Mouse (Mus musculus) midbrain, embryonic 16.5 days (tissue): Measurements from ENCODE around the gene Pafah1b3. TPM values are rescaled to one million over a fixed set of nuclear protein-coding genes. Genes with fewer than 3 reads are reported as not detected.

Source experiments
- ATAC-seq: fragments of 200-750 bp; cut with Nextera tagmentation; 2 replicates; pipeline ENCODE4 v1.8.0; 2017; ENCODE audit warnings: moderate TSS enrichment
- H3K27ac ChIP-seq: fragments of 300-500 bp; sonication (generic); 2 replicates; pipeline ENCODE4 v1.5.1; 2014; ENCODE audit warnings: mild to moderate bottlenecking, low read length, mixed read lengths
- H3K27me3 ChIP-seq: fragments of 300-500 bp; sonication (generic); 2 replicates; pipeline ENCODE4 v1.6.1; 2014; ENCODE audit warnings: low read depth, low read length, mixed read lengths; ENCODE audit not compliant: control insufficient read depth, insufficient read depth
- H3K36me3 ChIP-seq: fragments of 300-500 bp; sonication (generic); 2 replicates; pipeline ENCODE4 v1.6.1; 2014; ENCODE audit warnings: mild to moderate bottlenecking, low read length, moderate library complexity, mixed read lengths; ENCODE audit not compliant: control insufficient read depth, insufficient read depth
- H3K4me1 ChIP-seq: fragments of 300-500 bp; sonication (generic); 2 replicates; pipeline ENCODE4 v1.6.1; 2014; ENCODE audit warnings: mild to moderate bottlenecking, low read length, mixed read lengths; ENCODE audit not compliant: control insufficient read depth, insufficient read depth
- H3K4me2 ChIP-seq: fragments of 300-500 bp; sonication (generic); 2 replicates; pipeline ENCODE4 v1.6.1; 2014; ENCODE audit warnings: mild to moderate bottlenecking, low read length, mixed read lengths
- H3K4me3 ChIP-seq: fragments of 300-500 bp; sonication (generic); 2 replicates; pipeline ENCODE4 v1.5.1; 2014; ENCODE audit warnings: low read depth, mild to moderate bottlenecking, low read length, moderate library complexity, mixed read lengths
- H3K9ac ChIP-seq: fragments of 300-500 bp; sonication (generic); 2 replicates; pipeline ENCODE4 v1.6.1; 2014; ENCODE audit warnings: low read depth, low read length, mixed read lengths
- H3K9me3 ChIP-seq: fragments of 300-500 bp; sonication (generic); replicated peaks from 2 replicates; pipeline ENCODE4 v1.6.1; 2014; ENCODE audit warnings: mild to moderate bottlenecking, low read length, mixed read lengths; ENCODE audit not compliant: control insufficient read depth, poor library complexity, severe bottlenecking
- WGBS: fragments of 180-500 bp; shearing (Covaris S2); extraction: QIAGEN DNeasy Blood & Tissue Kit; methylation state at CpG from one replicate; pipeline ENCODE4 v1.1.7; 2014; 5-methylcytosine and 5-hydroxymethylcytosine counted together
- polyA plus RNA-seq: library from polyadenylated mRNA; unstranded; fragments of >200 nt; fragmentation: Nextera tagmentation; extraction: Ambion mirVana; gene quantifications from 2 replicates; pipeline ENCODE4 v1.2.1, GENCODE M21; 2015

The Pafah1b3 gene
- polyA plus RNA-seq, 1 experiment from 2014 or later, result 703 TPM

GRCm38 (mm10) chr7:25279861-25280791 lies 17.7 kb downstream of the Pafah1b3 start:
- H3K9me3 ChIP-seq, result no peaks in the 10 kb centered on the region
- ATAC-seq, result peak; percentile 2; the same call in 1 of the 2 replicates
- H3K36me3 ChIP-seq, result no peaks in the 10 kb centered on the region
- H3K4me3 ChIP-seq, result peak overlapping the region; percentile 66
- no peaks in the 10 kb centered on the region for H3K27me3 ChIP-seq
- peak overlapping the region; percentile 81 for H3K4me2 ChIP-seq
- H3K4me1 ChIP-seq, result peaks cover 65% of the 10 kb centered on the region
- peak overlapping the region; percentile 90 for H3K9ac ChIP-seq
- 1% methylated on average over 6 of the region's 6 CpGs for WGBS
- H3K27ac ChIP-seq, result peak overlapping the region; percentile 100

DNA sequence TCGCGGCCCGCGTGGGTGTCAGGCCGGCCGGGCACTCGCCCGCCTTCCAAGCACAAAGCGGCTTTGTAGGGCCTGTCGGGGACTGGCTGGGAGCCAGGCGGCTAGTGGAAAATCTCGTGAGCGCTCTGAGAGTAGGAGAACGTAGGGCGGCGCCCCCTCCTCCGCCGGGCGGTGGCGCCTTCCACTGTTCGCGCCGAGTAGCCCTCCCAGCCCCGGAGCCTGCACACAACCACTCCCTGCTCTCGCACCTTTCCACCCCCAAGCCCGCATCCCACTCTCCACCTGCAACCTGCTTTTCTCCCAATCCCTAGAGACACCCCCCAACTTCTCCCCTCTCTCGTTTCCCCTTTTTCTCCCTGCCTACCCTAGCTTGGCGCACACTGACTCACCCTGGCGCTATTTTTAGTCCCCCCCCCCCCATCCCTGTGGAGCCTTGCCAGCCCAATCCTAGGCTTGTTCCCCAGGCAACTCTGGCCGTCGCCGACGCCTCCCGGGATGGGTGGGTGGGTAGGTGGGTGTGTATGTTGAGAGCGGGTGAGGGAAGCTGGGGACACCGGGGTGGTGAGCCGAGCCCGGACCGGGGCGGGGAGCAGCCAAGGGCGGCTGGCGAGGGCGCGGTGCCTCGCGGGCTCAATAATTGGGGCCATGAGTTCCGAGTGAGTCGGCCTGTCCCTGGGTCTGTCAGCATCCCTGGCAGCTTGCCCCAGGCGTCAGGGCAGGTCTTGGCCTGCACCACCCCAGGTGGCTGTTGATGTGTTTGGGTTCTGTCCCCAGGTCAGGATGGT lies 18.5 kb downstream of the Pafah1b3 start:
- H3K9me3 ChIP-seq, result no peaks in the 10 kb centered on the region
- no peaks in the 10 kb centered on the region for H3K27me3 ChIP-seq
- H3K9ac ChIP-seq, result peak overlapping the region; percentile 90
- H3K27ac ChIP-seq, result peak overlapping the region; percentile 100
- peak; percentile 63 for ATAC-seq
- under 1% methylated on average over 37 of the region's 49 CpGs for WGBS
- no peaks in the 10 kb centered on the region for H3K36me3 ChIP-seq
- H3K4me3 ChIP-seq, result peak overlapping the region; percentile 66
- peaks cover 64% of the 10 kb centered on the region for H3K4me1 ChIP-seq
- peak overlapping the region; percentile 81 for H3K4me2 ChIP-seq

- 0% methylated on average over 47 of the region's 60 CpGs for WGBS
- peak overlapping the region; percentile 81 for H3K4me2 ChIP-seq
- peak overlapping the region; percentile 100 for H3K27ac ChIP-seq
- H3K36me3 ChIP-seq, result peaks cover 2% of the 10 kb centered on the region
- no peaks in the 10 kb centered on the region for H3K27me3 ChIP-seq
- H3K9ac ChIP-seq, result peak overlapping the region; percentile 90
- H3K4me1 ChIP-seq, result peaks cover 62% of the 10 kb centered on the region
- H3K4me3 ChIP-seq, result peak overlapping the region; percentile 66
- peak; percentile 78 for ATAC-seq
- H3K9me3 ChIP-seq, result no peaks in the 10 kb centered on the region
Observed at GRCm38 (mm10) chr7:25278341-25279075, 19.3 kb downstream of the Pafah1b3 start.

DNA sequence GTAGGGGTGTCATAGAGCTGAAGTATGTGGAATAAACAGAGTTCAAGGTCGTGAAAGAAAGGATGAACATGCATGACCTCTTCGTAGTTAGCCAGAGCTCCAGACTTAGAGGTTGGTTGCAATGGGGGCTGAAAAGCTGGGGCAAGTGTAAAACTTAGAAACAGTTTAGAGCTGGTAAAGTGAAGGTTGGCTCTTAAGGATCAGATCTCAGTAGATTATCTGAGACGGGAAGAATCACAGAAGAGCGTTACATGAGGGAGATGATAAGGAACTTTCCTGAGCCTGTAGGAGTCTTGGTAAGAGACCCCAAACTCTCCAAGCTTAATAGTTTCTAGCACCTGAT lies 19.8 kb downstream of the Pafah1b3 start:
- Histone ChIP-seq H3K27me3 (no peaks in the 10 kb centered on the region), H3K9me3 (no peaks in the 10 kb centered on the region), H3K4me1 (peaks cover 62% of the 10 kb centered on the region), H3K4me2 (peak overlapping the region; percentile 81), H3K9ac (peak overlapping the region; percentile 90; the same call in 1 of the 2 replicates), H3K36me3 (peaks cover 8% of the 10 kb centered on the region), H3K27ac (peak overlapping the region; percentile 100), H3K4me3 (peak overlapping the region; percentile 66)
- 17% methylated on average over 4 of the region's 4 CpGs for WGBS
- no peak for ATAC-seq

- no peak for ATAC-seq
Observed at GRCm38 (mm10) chr7:25277405-25277804, 20.4 kb downstream of the Pafah1b3 start.

DNA sequence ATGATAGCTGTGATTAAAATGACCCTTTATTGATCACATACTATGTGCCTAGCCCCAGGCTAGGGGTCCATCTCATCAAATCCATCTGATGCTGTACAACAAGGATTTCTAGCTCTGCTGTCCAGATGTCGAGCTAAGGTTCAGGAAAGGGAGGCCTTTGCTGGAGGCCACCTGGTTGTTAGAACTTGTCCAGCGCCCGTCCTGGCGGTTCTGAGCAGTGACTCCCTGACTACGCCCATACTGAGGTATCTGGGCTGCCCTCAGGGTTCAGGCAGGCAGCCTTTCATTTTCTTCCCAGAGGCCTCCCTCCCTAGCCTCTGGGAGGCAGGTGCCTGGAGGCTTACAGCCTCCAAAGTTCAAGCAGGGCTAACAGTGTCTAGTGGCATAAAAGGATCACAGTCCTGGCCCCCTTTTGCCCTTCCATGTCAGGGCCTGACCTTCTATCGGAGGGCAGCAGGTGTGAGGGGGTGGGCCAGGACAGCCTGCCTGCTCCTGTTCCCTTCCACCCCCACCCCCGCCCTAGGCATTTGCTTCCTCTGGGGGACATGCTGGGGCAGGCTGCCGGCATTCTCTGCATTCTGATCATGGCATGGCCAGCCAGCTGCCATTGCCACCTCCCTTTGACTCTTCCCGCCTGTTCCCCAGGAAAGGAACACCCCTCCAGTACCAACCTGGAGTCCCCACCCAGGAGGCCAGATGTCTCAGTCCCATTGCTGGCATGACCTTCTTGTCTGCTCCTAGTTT lies 22.1 kb downstream of the Pafah1b3 start:
- Histone ChIP-seq H3K4me3 (no peak overlapping the region), H3K4me1 (peaks cover 53% of the 10 kb centered on the region)
- WGBS, result 61% methylated on average over 9 of the region's 9 CpGs

More at GRCm38 (mm10) chr7:25277405-25277804, 20.4 kb downstream of the Pafah1b3 start:
- Histone ChIP-seq H3K4me3 (peak overlapping the region; percentile 66), H3K4me1 (peaks cover 62% of the 10 kb centered on the region), H3K9me3 (no peaks in the 10 kb centered on the region), H3K9ac (peak overlapping the region; percentile 90; the same call in 1 of the 2 replicates), H3K36me3 (peaks cover 13% of the 10 kb centered on the region), H3K4me2 (peak overlapping the region; percentile 81), H3K27ac (peak overlapping the region; percentile 100), H3K27me3 (no peaks in the 10 kb centered on the region)
- WGBS, result 97% methylated on average over 4 of the region's 4 CpGs

DNA sequence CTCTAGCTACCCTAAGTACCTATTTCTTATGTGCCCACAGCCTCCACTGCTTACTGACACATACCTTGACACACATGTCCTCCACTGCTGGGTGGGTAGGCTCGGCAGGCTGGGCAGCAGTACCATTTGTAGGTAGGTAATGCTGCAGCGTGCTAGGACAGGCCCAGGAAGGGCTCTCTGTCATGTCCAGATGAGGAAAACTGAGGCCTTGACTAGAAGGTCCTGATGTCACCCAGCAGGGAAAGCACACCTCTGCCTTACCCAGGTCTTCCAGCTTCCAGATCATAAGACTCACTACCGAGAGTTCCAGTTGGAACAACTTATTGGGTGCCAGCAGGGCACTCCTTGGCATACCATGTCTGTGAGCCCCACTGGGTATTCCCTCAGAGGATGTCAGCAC lies 22.8 kb downstream of the Pafah1b3 start:
- peaks cover 50% of the 10 kb centered on the region for H3K4me1 ChIP-seq

More for the DNA sequence above, 22.1 kb downstream of the Pafah1b3 start:
- H3K27me3 ChIP-seq, result no peaks in the 10 kb centered on the region
- ATAC-seq, result no peak
- peaks cover 27% of the 10 kb centered on the region for H3K36me3 ChIP-seq
- H3K9me3 ChIP-seq, result no peaks in the 10 kb centered on the region
- H3K9ac ChIP-seq, result peak overlapping the region; percentile 49
- H3K4me2 ChIP-seq, result no peak overlapping the region
- peak overlapping the region; percentile 28; the same call in 1 of the 2 replicates for H3K27ac ChIP-seq

GRCm38 (mm10) chr7:25274571-25274970 lies 23.2 kb downstream of the Pafah1b3 start:
- Histone ChIP-seq H3K4me1 (peaks cover 50% of the 10 kb centered on the region), H3K4me3 (no peak overlapping the region), H3K36me3 (peaks cover 27% of the 10 kb centered on the region), H3K9me3 (no peaks in the 10 kb centered on the region), H3K27ac (no peak overlapping the region), H3K4me2 (no peak overlapping the region), H3K27me3 (no peaks in the 10 kb centered on the region), H3K9ac (no peak overlapping the region; the same call in 1 of the 2 replicates)
- ATAC-seq, result no peak
- 69% methylated on average over 5 of the region's 5 CpGs for WGBS

More for the DNA sequence above, 22.8 kb downstream of the Pafah1b3 start:
- Histone ChIP-seq H3K9ac (no peak overlapping the region; the same call in 1 of the 2 replicates), H3K27ac (no peak overlapping the region), H3K36me3 (peaks cover 27% of the 10 kb centered on the region), H3K4me2 (no peak overlapping the region), H3K27me3 (no peaks in the 10 kb centered on the region), H3K4me3 (no peak overlapping the region), H3K9me3 (no peaks in the 10 kb centered on the region)
- WGBS, result 93% methylated on average over 3 of the region's 3 CpGs
- ATAC-seq, result no peak
